Mouse (Mus musculus) G1E (cell line): ENCODE results near the gene Jak1.
"Not testable (repeated sequence)": the region's sequence is repeated elsewhere in the genome, so short reads cannot be mapped to it uniquely, and the experiment has no call there.

Source experiments
- CTCF ChIP-seq: IDR thresholded peaks from 2 replicates; pipeline ENCODE4 v1.5.1; 2012; ENCODE audit warnings: low read depth, low read length, inconsistent platforms, mixed read lengths
- TAL1 ChIP-seq: conservative IDR thresholded peaks from 2 replicates; pipeline ENCODE4 v1.6.1; 2012; ENCODE audit warnings: low read depth, low read length, inconsistent platforms, mixed read lengths

DNA sequence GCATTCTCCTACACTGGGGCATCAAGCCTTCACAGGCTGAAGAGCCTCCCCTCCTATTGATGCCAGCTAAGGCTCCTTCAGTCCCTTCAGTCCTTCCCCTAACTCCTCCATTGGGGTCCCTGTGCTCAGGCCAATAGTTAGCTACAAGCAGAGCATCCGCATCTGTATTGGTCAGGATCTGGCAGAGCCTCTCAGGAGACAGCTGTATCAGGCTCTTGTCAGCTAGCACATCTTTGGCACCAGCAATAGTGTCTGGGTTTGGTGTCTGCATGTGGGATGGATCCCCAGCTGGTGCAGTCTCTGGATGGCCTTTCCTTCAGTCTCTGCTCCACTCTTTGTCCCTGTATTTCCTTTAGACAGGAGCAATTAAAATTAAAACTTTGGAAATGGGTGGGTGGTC, 3.4 kb upstream of the Jak1 start:
- TF ChIP-seq CTCF, TAL1: not testable (repeated sequence)
